In the genomic region with DNA sequence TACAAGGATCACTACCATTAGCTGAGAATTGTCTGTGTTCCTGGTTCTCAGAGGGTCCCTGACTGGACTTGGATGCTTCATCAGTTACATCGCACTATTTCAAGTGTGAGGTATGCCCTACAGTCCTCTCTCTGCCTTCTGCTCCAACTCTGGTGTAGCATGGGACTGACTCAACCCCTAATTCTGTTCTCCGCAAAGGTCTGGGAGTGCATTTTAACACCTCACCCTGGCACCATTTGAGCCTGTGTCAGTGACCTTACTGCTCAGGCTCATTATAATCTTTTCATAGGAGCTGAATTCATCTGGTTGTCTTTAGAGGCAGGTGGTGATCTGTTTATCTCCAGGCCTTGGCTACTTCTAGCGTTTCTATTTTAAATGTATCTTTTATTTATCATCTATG, we compare ENCODE assay signal across 18 mouse cellular contexts.
"Had no signal": no experiment of that assay in that cellular context is flagged by ENCODE, and none has a peak within 500 bp of the region (broad histone marks: within the 10 kb centered on the region; RNA-seq: fewer than 3 reads in every experiment).

No protein-coding gene starts in this region.

- ATAC-seq: liver, postnatal 0 days; midbrain, embryonic 15.5 days had no signal

- H3K9me3 ChIP-seq: limb, embryonic 12.5 days; liver, embryonic 13.5 days; midbrain, embryonic 15.5 days; neural tube, embryonic 13.5 days had no signal

- DNase-seq: kidney, adult 9 months; kidney, postnatal 4 days; liver; liver, embryonic 13.5 days; liver, postnatal 0 days; lung, postnatal 10 days; retina, postnatal 1 day; right cerebral cortex, postnatal 4 days; spleen, adult 18-20 months; thymus, postnatal 36 days had no signal

- H3K9ac ChIP-seq: limb, embryonic 12.5 days; liver, embryonic 13.5 days; liver, postnatal 0 days; midbrain, embryonic 15.5 days; neural tube, embryonic 13.5 days had no signal

- H3K27ac ChIP-seq: kidney, postnatal 0 days; layer of hippocampus, adult 2 months; limb, embryonic 12.5 days; liver, embryonic 13.5 days; macrophage; midbrain, embryonic 15.5 days; neural tube, embryonic 13.5 days had no signal

- H3K4me2 ChIP-seq: limb, embryonic 12.5 days; liver, embryonic 13.5 days; midbrain, embryonic 11.5 days; midbrain, embryonic 15.5 days; neural tube, embryonic 13.5 days had no signal

- H3K27me3 ChIP-seq: limb, embryonic 12.5 days; liver, embryonic 13.5 days; megakaryocyte, embryonic 14.5 days; midbrain, embryonic 15.5 days; neural tube, embryonic 13.5 days had no signal

- H3K4me3 ChIP-seq: layer of hippocampus, adult 2 months; limb, embryonic 12.5 days; liver, embryonic 13.5 days; megakaryocyte, embryonic 14.5 days; midbrain, embryonic 15.5 days; neural tube, embryonic 13.5 days had no signal

- H3K36me3 ChIP-seq: limb, embryonic 12.5 days; liver, embryonic 13.5 days; midbrain, embryonic 15.5 days; neural tube, embryonic 13.5 days had no signal
